Mouse (Mus musculus) kidney, embryonic 15.5 days (tissue): ENCODE measurements around the gene Hoxa10. TPM values are rescaled to one million over a fixed set of nuclear protein-coding genes. Genes with fewer than 3 reads are reported as not detected.

Source experiments
- ATAC-seq: fragments of 200-750 bp; cut with Nextera tagmentation; replicated peaks from 2 replicates; pipeline ENCODE4 v1.8.0; 2017; ENCODE audit warnings: moderate TSS enrichment; ENCODE audit not compliant: low FRiP score
- H3K27ac ChIP-seq: fragments of 300-500 bp; sonication (generic); 2 replicates; pipeline ENCODE4 v1.5.1; 2015; ENCODE audit warnings: mild to moderate bottlenecking, inconsistent platforms
- H3K27me3 ChIP-seq: fragments of 300-500 bp; sonication (generic); 2 replicates; pipeline ENCODE4 v1.6.1; 2015; ENCODE audit warnings: inconsistent platforms
- H3K36me3 ChIP-seq: fragments of 300-500 bp; sonication (generic); 2 replicates; pipeline ENCODE4 v1.6.1; 2015; ENCODE audit warnings: inconsistent platforms
- H3K4me1 ChIP-seq: fragments of 300-500 bp; sonication (generic); 2 replicates; pipeline ENCODE4 v1.6.1; 2015; ENCODE audit warnings: inconsistent platforms
- H3K4me2 ChIP-seq: fragments of 300-500 bp; sonication (generic); 2 replicates; pipeline ENCODE4 v1.6.1; 2015; ENCODE audit warnings: moderate library complexity, mild to moderate bottlenecking, inconsistent platforms
- H3K4me3 ChIP-seq: fragments of 300-500 bp; sonication (generic); replicated peaks from 2 replicates; pipeline ENCODE4 v1.5.1; 2015; ENCODE audit warnings: mild to moderate bottlenecking, inconsistent platforms
- H3K9ac ChIP-seq: fragments of 300-500 bp; sonication (generic); 2 replicates; pipeline ENCODE4 v1.6.1; 2015; ENCODE audit warnings: mild to moderate bottlenecking, inconsistent platforms
- H3K9me3 ChIP-seq: fragments of 300-500 bp; sonication (generic); replicated peaks from 2 replicates; pipeline ENCODE4 v1.6.1; 2016; ENCODE audit warnings: inconsistent platforms
- WGBS: fragments of 180-500 bp; shearing (Covaris S2); methylation state at CpG from one replicate; pipeline ENCODE4 v1.1.7; 2015; ENCODE audit warnings: mixed read lengths; 5-methylcytosine and 5-hydroxymethylcytosine counted together
- polyA plus RNA-seq: library from polyadenylated mRNA; unstranded; fragments of >200 nt; fragmentation: Nextera tagmentation; extraction: Ambion mirVana; gene quantifications from 2 replicates; pipeline ENCODE4 v1.2.1, GENCODE M21; 2015

The Hoxa10 gene
- polyA plus RNA-seq, 1 experiment from 2014 or later, result 157 TPM

DNA sequence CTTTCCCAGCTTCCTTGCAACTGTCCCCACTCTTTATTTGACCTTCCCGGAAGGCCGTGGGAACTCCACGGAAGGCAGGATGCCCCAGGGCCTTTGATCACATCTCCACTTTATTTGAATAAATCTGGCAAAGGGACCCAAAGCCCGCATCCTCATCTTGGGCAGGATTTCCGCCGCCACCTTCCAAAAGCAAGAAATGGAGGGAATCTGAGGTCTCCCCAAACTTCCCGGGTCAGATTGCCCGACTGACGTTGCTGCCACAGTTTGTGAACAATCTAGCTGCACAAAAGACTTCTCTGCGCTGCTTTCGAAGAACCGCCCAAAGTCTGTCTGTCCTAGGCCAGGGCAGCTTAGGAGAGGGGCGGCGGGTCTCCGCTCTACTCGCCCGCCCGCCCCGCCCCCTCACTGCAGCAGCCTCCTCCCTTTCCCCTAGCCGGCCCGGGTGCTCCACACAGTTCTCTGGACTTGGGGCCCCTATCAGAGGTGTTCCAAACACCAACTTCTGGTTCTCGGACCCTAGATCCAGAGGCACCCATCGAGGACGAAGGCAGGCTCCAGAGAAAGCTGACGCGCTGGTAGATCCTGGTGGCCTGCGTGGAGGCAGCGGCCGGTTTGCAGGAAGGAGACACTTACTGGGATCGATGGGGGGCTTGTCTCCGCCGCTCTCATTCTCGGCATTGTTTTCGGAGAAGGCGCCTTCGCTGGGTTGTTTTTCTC is 15.6 kb downstream of the Hoxa10 start:
- no peaks in the 10 kb centered on the region for H3K9me3 ChIP-seq
- H3K4me3 ChIP-seq, result peak overlapping the region; percentile 77
- H3K27ac ChIP-seq, result peak overlapping the region; percentile 99
- H3K36me3 ChIP-seq, result peaks cover 4% of the 10 kb centered on the region; the same call in 1 of the 2 replicates
- under 1% methylated on average over 36 of the region's 36 CpGs for WGBS
- ATAC-seq, result no peak
- peak overlapping the region; percentile 92 for H3K4me2 ChIP-seq
- peak overlapping the region; percentile 94 for H3K9ac ChIP-seq
- H3K27me3 ChIP-seq, result 0 out of 2 replicates have a peak, but pooled peaks cover 6% of the 10 kb centered on the region
- H3K4me1 ChIP-seq, result peaks cover 24% of the 10 kb centered on the region

DNA sequence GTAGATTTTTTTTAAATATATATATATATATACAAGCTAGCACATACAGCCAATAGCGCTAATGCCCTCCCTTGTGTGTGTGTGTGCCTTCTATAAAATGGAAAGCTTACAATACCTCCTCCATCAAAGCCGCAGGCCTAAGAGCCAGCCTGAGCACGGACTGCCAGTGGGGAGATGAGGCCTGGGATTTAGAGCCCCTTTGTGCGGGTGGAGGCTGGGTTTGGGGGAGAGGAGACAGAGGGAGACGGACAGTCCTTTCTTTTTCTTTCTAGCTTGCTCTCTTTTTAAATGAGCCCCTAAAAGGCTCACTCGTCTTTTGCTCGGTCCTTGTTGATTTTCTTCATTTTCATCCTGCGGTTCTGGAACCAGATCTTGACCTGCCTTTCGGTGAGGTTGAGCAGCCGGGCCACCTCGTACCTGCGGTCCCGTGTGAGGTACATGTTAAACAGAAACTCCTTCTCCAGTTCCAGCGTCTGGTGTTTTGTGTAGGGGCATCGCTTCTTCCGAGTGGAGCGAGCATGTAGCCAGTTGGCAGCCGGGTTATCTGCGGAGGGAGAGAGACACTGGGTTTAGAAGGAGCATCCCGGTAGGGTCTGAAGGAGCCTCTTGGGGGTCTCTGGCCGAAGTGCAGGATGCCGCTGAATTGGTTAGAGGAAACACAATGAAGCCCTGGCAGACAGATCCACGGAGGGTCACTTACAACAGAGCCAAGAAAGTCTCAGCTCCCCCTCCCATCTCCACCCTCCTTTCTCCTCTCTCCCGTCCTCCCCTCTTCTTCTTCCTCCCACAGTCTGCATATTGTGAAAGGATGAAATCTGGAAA is 16.5 kb downstream of the Hoxa10 start:
- 0 out of 2 replicates have a peak, but pooled peaks cover 6% of the 10 kb centered on the region for H3K27me3 ChIP-seq

DNA sequence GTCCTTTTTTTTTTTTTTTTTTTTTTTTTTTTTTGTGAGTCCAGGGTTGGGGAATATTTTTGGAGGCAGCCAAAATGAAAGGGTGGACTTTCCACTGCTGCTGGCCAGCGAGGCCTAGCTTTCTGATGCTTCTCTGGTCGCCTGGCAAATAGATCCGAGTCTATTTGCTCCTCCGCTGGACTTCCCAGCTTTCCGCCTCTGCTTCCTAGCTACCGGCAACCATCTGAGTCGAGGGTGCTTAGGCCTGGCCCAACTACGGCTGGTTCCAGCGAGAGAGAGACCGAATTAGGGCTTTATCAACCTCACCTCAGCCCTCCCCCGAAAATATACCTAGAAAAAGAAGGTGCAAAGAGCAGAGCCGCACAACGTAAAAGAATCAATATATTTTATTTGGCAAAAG is 17.9 kb downstream of the Hoxa10 start:
- no peaks in the 10 kb centered on the region for H3K9me3 ChIP-seq
- peak overlapping the region; percentile 77 for H3K4me3 ChIP-seq
- 0 out of 2 replicates have a peak, but pooled peaks cover 6% of the 10 kb centered on the region for H3K27me3 ChIP-seq
- H3K4me2 ChIP-seq, result peak overlapping the region; percentile 92
- peaks cover 4% of the 10 kb centered on the region; the same call in 1 of the 2 replicates for H3K36me3 ChIP-seq
- 5% methylated on average over 13 of the region's 13 CpGs for WGBS
- H3K4me1 ChIP-seq, result peaks cover 43% of the 10 kb centered on the region
- no peak for ATAC-seq
- peak overlapping the region; percentile 99 for H3K27ac ChIP-seq
- peak overlapping the region; percentile 94 for H3K9ac ChIP-seq

More for the DNA sequence above, 16.5 kb downstream of the Hoxa10 start:
- Histone ChIP-seq H3K4me2 (peak overlapping the region; percentile 92), H3K4me1 (peaks cover 31% of the 10 kb centered on the region), H3K36me3 (peaks cover 4% of the 10 kb centered on the region; the same call in 1 of the 2 replicates), H3K9me3 (no peaks in the 10 kb centered on the region), H3K27ac (peak overlapping the region; percentile 99), H3K9ac (peak overlapping the region; percentile 94), H3K4me3 (peak overlapping the region; percentile 77)
- no peak for ATAC-seq
- WGBS, result 2% methylated on average over 24 of the region's 24 CpGs

DNA sequence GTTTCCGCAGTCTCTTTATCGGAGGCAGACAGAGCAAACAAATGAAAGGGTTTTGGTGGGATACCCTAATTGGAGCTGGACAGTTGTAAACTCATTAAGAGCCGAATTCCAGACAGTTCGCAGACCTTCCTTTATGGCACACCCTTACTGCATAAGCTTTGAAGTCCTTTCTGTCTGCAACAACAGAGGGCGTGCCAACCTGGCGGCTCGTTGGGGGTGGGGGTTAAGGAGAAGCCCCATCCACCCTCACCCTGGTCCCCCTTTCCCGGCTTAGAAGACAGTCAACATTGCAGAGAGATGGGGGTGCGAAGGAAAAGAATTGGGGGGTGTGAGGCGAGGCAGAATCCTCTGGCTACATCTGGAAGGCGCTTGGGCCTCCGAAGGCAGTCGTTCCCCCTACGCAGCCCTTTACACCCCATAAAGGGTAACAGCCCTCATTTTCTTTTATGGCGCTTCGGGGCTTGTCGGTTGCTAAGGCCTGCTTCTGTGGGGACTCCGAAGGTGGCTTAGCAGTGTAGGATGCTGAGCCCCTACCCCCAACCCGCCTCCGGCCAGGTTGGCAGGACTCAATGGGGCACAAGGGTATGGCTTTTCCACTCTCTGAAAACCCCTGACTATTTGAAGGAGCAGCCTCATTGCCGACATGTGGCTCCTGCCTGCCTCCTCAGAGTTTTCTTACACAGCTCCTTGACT is 18.5 kb downstream of the Hoxa10 start:
- peak overlapping the region; percentile 92 for H3K4me2 ChIP-seq
- peak overlapping the region; percentile 77 for H3K4me3 ChIP-seq
- ATAC-seq, result peak; percentile 20
- H3K4me1 ChIP-seq, result peaks cover 40% of the 10 kb centered on the region
- peaks cover 4% of the 10 kb centered on the region; the same call in 1 of the 2 replicates for H3K36me3 ChIP-seq
- 5% methylated on average over 21 of the region's 21 CpGs for WGBS
- H3K9me3 ChIP-seq, result no peaks in the 10 kb centered on the region
- peak overlapping the region; percentile 94 for H3K9ac ChIP-seq
- peak overlapping the region; percentile 99 for H3K27ac ChIP-seq
- H3K27me3 ChIP-seq, result 0 out of 2 replicates have a peak, but pooled peaks cover 8% of the 10 kb centered on the region

DNA sequence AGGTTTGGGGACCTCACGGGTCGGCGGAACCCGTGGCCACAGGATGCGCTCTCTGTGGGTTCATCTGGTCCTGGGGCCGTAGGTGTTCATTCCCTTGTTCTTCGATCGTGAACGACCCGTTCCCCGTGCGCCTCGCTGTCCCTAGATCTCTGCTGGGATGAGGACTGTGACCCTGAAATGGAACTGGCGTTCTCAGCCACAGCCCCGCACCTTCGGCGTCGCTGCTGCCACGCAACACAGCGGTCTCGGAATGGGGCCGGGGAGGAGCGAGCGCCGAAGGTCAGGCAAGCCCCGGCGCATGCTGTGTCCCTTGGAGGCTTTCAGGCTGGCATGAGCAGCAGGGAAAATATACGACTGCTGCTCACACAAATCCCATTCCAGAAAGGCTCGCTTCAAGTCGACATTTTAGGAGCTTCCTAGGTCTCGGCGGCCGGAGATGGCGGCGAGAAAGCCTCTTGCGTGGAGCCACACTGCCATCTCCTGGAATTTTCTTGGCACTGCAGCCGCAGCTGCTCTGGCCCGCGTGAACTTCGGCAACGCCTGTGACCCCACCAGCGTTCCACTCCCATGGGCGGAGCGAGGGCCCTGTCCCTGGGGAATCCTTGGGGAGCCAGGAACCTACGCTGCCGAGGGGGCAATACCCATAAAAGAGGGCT is 19.2 kb downstream of the Hoxa10 start, which contains the start of gene Hoxa7:
TSS of gene Hoxa7 (minus strand) at position 518 of the 656 bp plus-strand sequence.
- peak; percentile 37 for ATAC-seq
- Histone ChIP-seq H3K9me3 (no peaks in the 10 kb centered on the region), H3K4me2 (peak within 1 kb of the TSS; percentile 92), H3K27me3 (0 out of 2 replicates have a peak, but pooled peaks cover 8% of the 10 kb centered on the region), H3K9ac (peak within 1 kb of the TSS; percentile 94), H3K36me3 (peaks cover 4% of the 10 kb centered on the region; the same call in 1 of the 2 replicates), H3K27ac (peak within 1 kb of the TSS; percentile 99), H3K4me3 (peak within 1 kb of the TSS; percentile 77), H3K4me1 (peaks cover 35% of the 10 kb centered on the region)
- WGBS, result under 1% methylated on average over 46 of the region's 46 CpGs

DNA sequence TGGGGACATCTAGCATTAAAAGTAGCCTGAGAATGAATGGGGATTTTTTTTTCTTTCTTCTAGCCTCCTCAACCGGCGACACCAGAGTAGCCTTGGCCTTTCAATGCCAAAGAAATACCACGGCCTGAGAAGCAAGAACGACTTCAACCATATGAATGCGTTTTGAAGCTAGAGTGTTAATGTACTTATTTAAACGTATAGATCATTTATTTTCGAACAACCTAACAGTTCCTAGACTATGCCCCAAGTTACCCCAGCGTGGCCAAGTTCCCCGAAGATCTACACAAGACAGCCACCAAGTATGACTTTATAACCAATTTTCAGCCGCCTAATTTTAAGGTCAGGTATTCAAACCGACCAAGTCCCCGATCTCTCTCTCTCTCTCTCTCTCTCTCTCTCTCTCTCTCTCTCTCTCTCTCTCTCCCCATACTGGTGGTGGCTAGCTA is 19.8 kb downstream of the Hoxa10 start:
- peak overlapping the region; percentile 77 for H3K4me3 ChIP-seq
- H3K36me3 ChIP-seq, result peaks cover 4% of the 10 kb centered on the region; the same call in 1 of the 2 replicates
- H3K27ac ChIP-seq, result peak overlapping the region; percentile 99
- H3K4me1 ChIP-seq, result peaks cover 41% of the 10 kb centered on the region
- H3K9ac ChIP-seq, result peak overlapping the region; percentile 76
- H3K27me3 ChIP-seq, result peaks cover 12% of the 10 kb centered on the region; the same call in 1 of the 2 replicates
- H3K4me2 ChIP-seq, result peak overlapping the region; percentile 92
- no peaks in the 10 kb centered on the region for H3K9me3 ChIP-seq
- no peak for ATAC-seq
- 5% methylated on average over 12 of the region's 12 CpGs for WGBS

DNA sequence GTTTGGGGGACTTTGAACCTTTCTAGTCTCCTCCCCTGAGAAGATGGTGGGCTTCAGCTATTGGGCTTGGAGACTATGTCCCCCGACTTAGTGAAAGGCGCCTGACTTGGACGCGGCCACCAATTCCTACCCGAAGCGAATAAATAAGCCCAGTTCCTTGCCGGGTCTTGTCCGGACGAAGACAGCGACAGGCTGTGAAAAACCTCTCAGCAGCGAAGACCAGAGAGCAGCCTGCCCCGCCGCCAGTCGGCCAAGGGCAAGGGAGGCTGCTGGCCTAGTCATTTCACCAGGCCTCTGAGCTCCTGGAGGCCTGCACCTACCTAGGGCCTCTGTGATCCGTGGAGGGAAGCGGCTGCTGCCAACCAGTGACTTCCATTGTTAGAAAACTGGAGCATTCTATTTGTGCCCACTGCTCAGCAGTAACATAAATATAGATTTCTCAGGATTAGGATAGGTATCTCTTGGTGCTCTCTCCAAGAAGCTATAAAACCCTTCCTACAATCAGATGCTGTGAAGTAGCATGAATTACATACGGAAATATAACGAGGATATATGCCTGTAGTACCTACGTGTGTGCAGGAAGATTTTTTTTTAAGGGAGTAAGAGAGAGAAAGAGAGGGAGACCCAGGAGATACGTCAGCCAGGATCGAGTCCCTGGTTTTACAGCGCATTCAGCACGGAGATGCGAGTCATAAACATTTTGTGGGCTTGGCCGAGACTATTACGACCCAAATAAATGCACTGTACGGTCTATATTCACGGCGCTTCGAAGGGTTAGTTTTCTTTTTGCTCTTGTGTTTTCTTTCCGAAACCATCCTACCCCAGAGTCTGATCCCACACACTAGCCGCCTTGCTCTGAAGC is 20.4 kb downstream of the Hoxa10 start:
- Histone ChIP-seq H3K9me3 (no peaks in the 10 kb centered on the region), H3K36me3 (peaks cover 4% of the 10 kb centered on the region; the same call in 1 of the 2 replicates), H3K4me3 (peak overlapping the region; percentile 77), H3K27ac (peak overlapping the region; percentile 99), H3K9ac (peak overlapping the region; percentile 76), H3K4me1 (peaks cover 47% of the 10 kb centered on the region), H3K4me2 (peak overlapping the region; percentile 92), H3K27me3 (peaks cover 16% of the 10 kb centered on the region; the same call in 1 of the 2 replicates)
- WGBS, result 13% methylated on average over 32 of the region's 32 CpGs
- no peak for ATAC-seq

DNA sequence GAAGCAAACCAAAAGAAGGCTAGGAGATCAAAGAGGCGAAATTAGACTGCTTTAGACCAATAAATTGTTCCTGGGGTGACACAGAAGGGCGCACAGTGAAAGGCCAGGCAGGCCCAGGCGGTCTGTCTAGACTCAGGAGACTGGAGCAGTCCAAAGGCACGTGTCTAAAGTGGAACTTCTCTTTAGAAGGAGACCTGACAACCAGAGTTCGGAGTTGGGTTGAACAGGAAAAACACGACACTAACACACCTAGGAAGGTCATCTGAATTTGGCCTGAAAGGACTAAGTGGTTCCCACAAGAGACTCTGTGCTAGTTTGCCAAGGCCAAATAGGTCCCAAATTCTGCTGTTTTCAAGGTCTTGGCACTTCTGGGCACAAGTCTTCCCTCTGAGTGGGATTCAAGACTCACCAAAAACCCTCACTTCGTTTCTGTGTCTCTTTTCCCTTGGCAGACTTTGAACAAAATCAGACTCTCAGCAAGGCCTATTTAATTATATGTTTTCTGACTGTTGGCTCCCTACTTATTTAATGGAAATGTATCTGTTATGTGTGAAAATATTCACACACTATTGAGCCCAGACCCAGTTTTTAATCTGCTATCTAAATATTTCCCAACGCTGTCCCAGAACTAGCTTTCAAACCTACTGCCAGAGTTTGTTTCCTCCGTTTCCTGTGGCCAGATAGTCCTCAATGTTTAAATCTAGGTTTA is 21.3 kb downstream of the Hoxa10 start:
- 35% methylated on average over 9 of the region's 9 CpGs for WGBS
- ATAC-seq, result no peak
- H3K27ac ChIP-seq, result peak overlapping the region; percentile 99
- H3K27me3 ChIP-seq, result peaks cover 21% of the 10 kb centered on the region; the same call in 1 of the 2 replicates
- peaks cover 4% of the 10 kb centered on the region; the same call in 1 of the 2 replicates for H3K36me3 ChIP-seq
- peaks cover 56% of the 10 kb centered on the region for H3K4me1 ChIP-seq
- H3K4me3 ChIP-seq, result peak overlapping the region; percentile 77
- no peaks in the 10 kb centered on the region for H3K9me3 ChIP-seq
- peak overlapping the region; percentile 78 for H3K9ac ChIP-seq
- H3K4me2 ChIP-seq, result peak overlapping the region; percentile 92

DNA sequence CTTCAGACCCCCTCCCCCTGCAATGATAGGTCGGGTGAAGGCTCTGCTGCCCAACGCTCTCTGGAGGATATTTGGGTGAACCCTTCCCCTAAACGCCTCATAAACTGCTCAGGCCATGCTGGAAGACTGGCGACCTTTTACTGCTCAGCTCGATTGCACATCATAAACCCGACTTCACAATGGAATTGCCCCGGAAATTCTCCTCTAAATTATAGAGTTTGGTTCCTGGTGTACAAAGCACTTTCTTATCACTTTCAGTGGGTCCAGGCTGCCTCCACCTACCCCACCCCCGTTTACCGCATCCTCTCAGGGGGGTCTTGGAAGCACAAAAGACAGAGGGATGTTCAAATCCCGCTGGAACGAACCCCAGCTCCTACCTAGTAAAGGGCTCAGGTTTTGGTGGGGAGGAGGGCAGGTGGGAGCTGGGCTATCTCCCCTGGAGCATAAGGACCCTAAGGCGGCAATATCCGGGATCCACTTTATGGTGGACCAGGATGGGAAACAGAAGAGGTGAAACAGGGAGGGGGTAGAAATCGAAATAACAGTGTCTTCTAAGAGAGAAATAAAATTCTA is 21.9 kb downstream of the Hoxa10 start:
- ATAC-seq, result no peak
- peak overlapping the region; percentile 99 for H3K27ac ChIP-seq
- peaks cover under 1% of the 10 kb centered on the region; the same call in 1 of the 2 replicates for H3K36me3 ChIP-seq
- H3K9me3 ChIP-seq, result no peaks in the 10 kb centered on the region
- peaks cover 61% of the 10 kb centered on the region for H3K4me1 ChIP-seq
- H3K4me3 ChIP-seq, result peak overlapping the region; percentile 67
- H3K4me2 ChIP-seq, result peak overlapping the region; percentile 92
- peak overlapping the region; percentile 78 for H3K9ac ChIP-seq
- peaks cover 21% of the 10 kb centered on the region; the same call in 1 of the 2 replicates for H3K27me3 ChIP-seq
- WGBS, result 24% methylated on average over 14 of the region's 14 CpGs
